Mouse (Mus musculus): ENCODE data around the gene Pdzrn4. TPM values are rescaled to one million over a fixed set of nuclear protein-coding genes. Genes with fewer than 3 reads are reported as not detected.

Pdzrn4 gene
- total and polyA plus RNA-seq, 3 experiments, result not detected

GRCm38 (mm10) chr15:92580217-92580616 lies 183.5 kb downstream of the Pdzrn4 start:
- TF ChIP-seq EP300 (IDR thresholded peaks at IDR 0.05; ENCODE audit: low read depth in 1 of 2, low read length in 2 of 2) (no peak), ELF1 (IDR thresholded peaks at IDR 0.05; ENCODE audit: low read depth, low read length) (no peak), RCOR1 (IDR thresholded peaks at IDR 0.05; ENCODE audit: low read depth, low read length) (no peak), HCFC1 (IDR thresholded peaks at IDR 0.05; ENCODE audit: low read depth, low read length) (no peak), SMC3 (IDR thresholded peaks at IDR 0.05; ENCODE audit: low read depth, low read length) (no peak), GATA1 (IDR thresholded peaks at IDR 0.05; ENCODE audit: low read depth, low read length) (no peak), ZMIZ1 (IDR thresholded peaks at IDR 0.05; ENCODE audit: low read depth, low read length) (no peak), ZNF384 (IDR thresholded peaks at IDR 0.05; ENCODE audit: low read depth, low read length) (no peak), ZKSCAN1 (IDR thresholded peaks at IDR 0.05; ENCODE audit: low read depth, low read length) (no peak), NELFE (IDR thresholded peaks at IDR 0.05; ENCODE audit: low read depth, low read length) (no peak), USF1 (IDR thresholded peaks at IDR 0.05; ENCODE audit: low read depth, low read length) (no peak), TCF12 (IDR thresholded peaks at IDR 0.05; ENCODE audit: low read depth, low read length) (no peak)
- Histone ChIP-seq H3K79me2 (ENCODE audit: control insufficient read depth, insufficient read depth, low read length, poor library complexity) (no peaks in the 10 kb centered on the region), H3K4me3 (ENCODE audit: control insufficient read depth in 1 of 2, insufficient read depth in 1 of 2, low read depth in 2 of 2, low read length in 2 of 2) (no peak overlapping the region), H3K36me3 (ENCODE audit: control insufficient read depth in 1 of 2, insufficient read depth in 2 of 2, low read length in 2 of 2) (no peaks in the 10 kb centered on the region), H3K9me3 (replicated peaks; ENCODE audit: insufficient read depth, low read length) (no peaks in the 10 kb centered on the region), H3K27ac (ENCODE audit: control insufficient read depth, low read depth, low read length) (no peak overlapping the region), H3K4me1 (ENCODE audit: control insufficient read depth in 1 of 2, insufficient read depth in 2 of 2, low read length in 2 of 2) (no peaks in the 10 kb centered on the region), H3K27me3 (ENCODE audit: control insufficient read depth in 1 of 2, insufficient read depth in 2 of 2, low read length in 2 of 2) (no peaks in the 10 kb centered on the region), H3K9ac (ENCODE audit: control insufficient read depth, low read depth, low read length, poor library complexity, severe bottlenecking) (no peak overlapping the region)
- no peak for DNase-seq (ENCODE audit: low read depth, low spot score)

GRCm38 (mm10) chr15:92580742-92581383 lies 184.2 kb downstream of the Pdzrn4 start:
- H3K79me2 ChIP-seq (ENCODE audit: control insufficient read depth, insufficient read depth, low read length, poor library complexity), result no peaks in the 10 kb centered on the region
- no peak overlapping the region for H3K4me3 ChIP-seq (ENCODE audit: control insufficient read depth in 1 of 2, insufficient read depth in 1 of 2, low read depth in 2 of 2, low read length in 2 of 2)
- H3K9ac ChIP-seq (ENCODE audit: control insufficient read depth, low read depth, low read length, poor library complexity, severe bottlenecking), result no peak overlapping the region
- no peaks in the 10 kb centered on the region for H3K9me3 ChIP-seq (replicated peaks; ENCODE audit: insufficient read depth, low read length)
- H3K4me1 ChIP-seq (ENCODE audit: control insufficient read depth in 1 of 2, insufficient read depth in 2 of 2, low read length in 2 of 2), result no peaks in the 10 kb centered on the region
- H3K27ac ChIP-seq (ENCODE audit: control insufficient read depth, low read depth, low read length), result no peak overlapping the region
- H3K36me3 ChIP-seq (ENCODE audit: control insufficient read depth in 1 of 2, insufficient read depth in 2 of 2, low read length in 2 of 2), result no peaks in the 10 kb centered on the region
- TF ChIP-seq EP300 (IDR thresholded peaks at IDR 0.05; ENCODE audit: low read depth in 1 of 2, low read length in 2 of 2) (no peak), E2F4 (IDR thresholded peaks at IDR 0.05; ENCODE audit: borderline replicate concordance, low read depth, low read length) (no peak), RAD21 (IDR thresholded peaks at IDR 0.05; ENCODE audit: low read depth, low read length) (no peak), TAL1 (IDR thresholded peaks at IDR 0.05; ENCODE audit: low read length) (no peak)
- H3K27me3 ChIP-seq (ENCODE audit: control insufficient read depth in 1 of 2, insufficient read depth in 2 of 2, low read length in 2 of 2), result no peaks in the 10 kb centered on the region
- DNase-seq (ENCODE audit: low read depth, low spot score), result no peak

Measured in MEL (cell line).